Mouse (Mus musculus) neural tube, embryonic 10.5 days (tissue): Measurements from ENCODE around the gene Akt1s1.

Experiments
- DNase-seq: peaks from one replicate; pipeline ENCODE4 v3.0.0-alpha.2; 2017; ENCODE audit warnings: low spot score; ENCODE audit errors: extremely low spot score

Gene Akt1s1

GRCm38 (mm10) chr7:44824872-44825271 lies 23.9 kb upstream of the Akt1s1 start:
- peak; percentile 75 for DNase-seq

GRCm38 (mm10) chr7:44826771-44827170 lies 22.0 kb upstream of the Akt1s1 start:
- DNase-seq: no peak

GRCm38 (mm10) chr7:44828706-44829105 lies 20.1 kb upstream of the Akt1s1 start:
- DNase-seq: no peak

- DNase-seq: no peak
These were observed 16.0 kb upstream of the Akt1s1 start for GRCm38 (mm10) chr7:44832763-44833162.

GRCm38 (mm10) chr7:44835373-44836015 lies 13.3 kb upstream of the Akt1s1 start:
- no peak for DNase-seq

- DNase-seq: no peak
These were observed 12.8 kb upstream of the Akt1s1 start for GRCm38 (mm10) chr7:44836016-44836404.

GRCm38 (mm10) chr7:44836423-44837053 lies 12.3 kb upstream of the Akt1s1 start:
- DNase-seq: no peak

GRCm38 (mm10) chr7:44838073-44838472 lies 10.7 kb upstream of the Akt1s1 start:
- no peak for DNase-seq

- DNase-seq: no peak
These were observed 9.7 kb upstream of the Akt1s1 start for GRCm38 (mm10) chr7:44839171-44839490.

- DNase-seq: peak; percentile 54
These were observed 9.2 kb upstream of the Akt1s1 start for GRCm38 (mm10) chr7:44839491-44840191.

GRCm38 (mm10) chr7:44840426-44840825 lies 8.4 kb upstream of the Akt1s1 start:
- DNase-seq: no peak

- DNase-seq: no peak
These were observed 6.8 kb upstream of the Akt1s1 start for GRCm38 (mm10) chr7:44841825-44842463.

- no peak for DNase-seq
These were observed 3.8 kb upstream of the Akt1s1 start for GRCm38 (mm10) chr7:44845006-44845405.

- no peak for DNase-seq
These were observed 2.0 kb upstream of the Akt1s1 start for GRCm38 (mm10) chr7:44846804-44847203.

- DNase-seq: no peak
These were observed 1.0 kb upstream of the Akt1s1 start for GRCm38 (mm10) chr7:44847772-44848171.

GRCm38 (mm10) chr7:44849416-44850111 lies 773 bp downstream of the Akt1s1 start:
- DNase-seq: peak; percentile 90

GRCm38 (mm10) chr7:44850146-44850545 lies 1.4 kb downstream of the Akt1s1 start:
- DNase-seq: peak; percentile 79

- DNase-seq: no peak
These were observed 2.2 kb downstream of the Akt1s1 start for GRCm38 (mm10) chr7:44850789-44851624.

- DNase-seq: no peak
These were observed 2.9 kb downstream of the Akt1s1 start for GRCm38 (mm10) chr7:44851625-44852234.
